Mouse (Mus musculus) ovary, adult 18-20 months (tissue): ENCODE results near the gene Entpd8.

Source experiments
- DNase-seq: peaks from one replicate; pipeline ENCODE4 v3.0.0; 2022; ENCODE audit warnings: low spot score, mixed read lengths

The Entpd8 gene

GRCm38 (mm10) chr2:25095109-25095850, 15.2 kb downstream of the Entpd8 start, which contains the start of gene Noxa1:
Gene Noxa1, minus strand, starts transcription at chr2:25095149.
- no peak for DNase-seq

- no peak for DNase-seq
Observed at GRCm38 (mm10) chr2:25098005-25098615, 18.0 kb downstream of the Entpd8 start.

GRCm38 (mm10) chr2:25098956-25099355, 18.9 kb downstream of the Entpd8 start:
- DNase-seq = no peak

GRCm38 (mm10) chr2:25099703-25100102, 19.6 kb downstream of the Entpd8 start:
- no peak for DNase-seq

GRCm38 (mm10) chr2:25104122-25104521, 24.0 kb downstream of the Entpd8 start:
- DNase-seq = no peak

GRCm38 (mm10) chr2:25106045-25106444, 25.9 kb downstream of the Entpd8 start:
- DNase-seq = no peak

- DNase-seq = no peak
Observed at GRCm38 (mm10) chr2:25109487-25109886, 29.4 kb downstream of the Entpd8 start.

- no peak for DNase-seq
Observed at GRCm38 (mm10) chr2:25110505-25111183, 30.5 kb downstream of the Entpd8 start.

GRCm38 (mm10) chr2:25111184-25111791, 31.2 kb downstream of the Entpd8 start:
- no peak for DNase-seq

- no peak for DNase-seq
Observed at GRCm38 (mm10) chr2:25114308-25114707, 34.2 kb downstream of the Entpd8 start.

- no peak for DNase-seq
Observed at GRCm38 (mm10) chr2:25115442-25115841, 35.3 kb downstream of the Entpd8 start.

GRCm38 (mm10) chr2:25120963-25121362, 40.9 kb downstream of the Entpd8 start:
- no peak for DNase-seq

GRCm38 (mm10) chr2:25122666-25123065, 42.6 kb downstream of the Entpd8 start:
- DNase-seq = no peak

GRCm38 (mm10) chr2:25123527-25123926, 43.4 kb downstream of the Entpd8 start:
- DNase-seq = no peak

GRCm38 (mm10) chr2:25124411-25124810, 44.3 kb downstream of the Entpd8 start:
- no peak for DNase-seq

GRCm38 (mm10) chr2:25125146-25125545, 45.0 kb downstream of the Entpd8 start:
- DNase-seq = no peak

GRCm38 (mm10) chr2:25126011-25127010, 46.2 kb downstream of the Entpd8 start:
- no peak for DNase-seq

GRCm38 (mm10) chr2:25127206-25127605, 47.1 kb downstream of the Entpd8 start:
- DNase-seq = no peak

GRCm38 (mm10) chr2:25128072-25128471, 48.0 kb downstream of the Entpd8 start:
- DNase-seq = no peak

GRCm38 (mm10) chr2:25131601-25132000, 51.5 kb downstream of the Entpd8 start:
- no peak for DNase-seq
